Mouse (Mus musculus): Measurements from ENCODE around the gene Mtmr12. TPM values are rescaled to one million over a fixed set of nuclear protein-coding genes. Genes with fewer than 3 reads are reported as not detected.

The Mtmr12 gene
- polyA plus RNA-seq, 1 experiment from 2014 or later: 20.7 TPM

DNA sequence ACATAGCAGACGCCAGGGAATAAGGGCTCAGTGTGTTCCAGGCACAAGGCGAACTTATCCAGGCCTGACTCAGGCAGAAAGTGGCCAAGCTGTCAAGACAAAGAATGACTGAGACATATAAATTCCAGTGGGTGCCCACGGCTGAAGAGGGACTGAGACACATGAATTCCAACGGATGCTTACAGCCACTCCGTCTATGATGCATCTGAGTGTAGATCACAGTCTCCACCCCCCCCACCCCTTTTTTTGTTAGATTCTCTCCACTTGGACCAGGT lies 80.6 kb downstream of the Mtmr12 start:
- H3K9ac ChIP-seq (replicated peaks): no peak overlapping the region
- no peaks in the 10 kb centered on the region for H3K9me3 ChIP-seq
- 76% methylated on average over 5 of the region's 5 CpGs for WGBS
- 0 out of 2 replicates have a peak overlapping the region, but pooled peaks have one; percentile 50 for H3K27ac ChIP-seq
- no peak overlapping the region for H3K4me3 ChIP-seq (replicated peaks)
- no peaks in the 10 kb centered on the region for H3K36me3 ChIP-seq
- no peak overlapping the region for H3K4me2 ChIP-seq
- no peaks in the 10 kb centered on the region for H3K4me1 ChIP-seq (replicated peaks)
- no peak for ATAC-seq (ENCODE audit: insufficient number of reproducible peaks, insufficient read depth, low FRiP score, low TSS enrichment, low read depth)
- no peaks in the 10 kb centered on the region for H3K27me3 ChIP-seq

DNA sequence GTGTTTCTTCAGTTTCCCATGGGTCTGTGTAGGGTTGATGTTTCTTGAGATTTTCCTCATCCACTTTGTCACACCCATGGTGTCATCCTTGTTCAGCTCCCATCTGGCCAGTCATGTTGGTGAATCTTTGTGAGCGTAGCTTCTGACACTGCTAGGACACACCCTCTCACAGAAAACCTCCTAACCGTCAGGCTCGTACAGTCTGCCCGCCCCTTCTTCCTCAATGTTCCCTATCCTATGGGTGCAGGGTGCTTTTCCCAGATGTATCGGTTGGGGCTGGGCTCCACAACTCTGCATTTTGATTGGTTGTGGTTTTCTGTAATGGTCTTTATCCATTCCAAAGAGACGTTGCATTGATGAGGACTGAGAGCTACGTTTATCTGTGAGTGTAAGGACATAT lies 85.5 kb downstream of the Mtmr12 start:
- Histone ChIP-seq H3K4me2 (no peak overlapping the region), H3K4me3 (replicated peaks) (no peak overlapping the region), H3K4me1 (replicated peaks) (no peaks in the 10 kb centered on the region), H3K36me3 (no peaks in the 10 kb centered on the region), H3K27ac (no peak overlapping the region), H3K27me3 (no peaks in the 10 kb centered on the region), H3K9me3 (no peaks in the 10 kb centered on the region), H3K9ac (replicated peaks) (no peak overlapping the region)
- no peak for ATAC-seq (ENCODE audit: insufficient number of reproducible peaks, insufficient read depth, low FRiP score, low TSS enrichment, low read depth)
- WGBS: 86% methylated on average over 7 of the region's 7 CpGs

DNA sequence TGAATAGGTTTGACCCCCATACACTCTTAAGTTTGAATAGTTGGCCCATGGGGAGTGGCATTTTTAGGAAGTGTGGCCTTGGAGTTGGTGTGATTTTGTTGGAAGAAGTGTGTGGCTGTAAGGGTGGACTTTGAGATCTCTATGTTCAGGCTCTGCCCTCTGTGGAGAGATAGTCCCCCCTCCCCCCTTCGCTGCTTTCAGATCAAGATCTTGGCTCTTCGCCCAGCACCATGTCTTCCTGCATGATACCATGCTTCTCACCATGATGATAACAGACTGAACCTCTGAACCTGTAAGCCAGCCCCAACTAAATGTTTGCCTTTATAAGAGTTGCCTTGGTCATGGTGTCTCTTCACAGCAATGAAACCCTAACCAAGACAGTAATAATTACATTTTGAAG lies 86.9 kb downstream of the Mtmr12 start:
- H3K9me3 ChIP-seq: no peaks in the 10 kb centered on the region
- H3K27me3 ChIP-seq: no peaks in the 10 kb centered on the region
- no peak overlapping the region for H3K4me3 ChIP-seq (replicated peaks)
- no peak overlapping the region for H3K9ac ChIP-seq (replicated peaks)
- H3K4me1 ChIP-seq (replicated peaks): no peaks in the 10 kb centered on the region
- no peak overlapping the region for H3K4me2 ChIP-seq
- H3K27ac ChIP-seq: no peak overlapping the region
- no peak for ATAC-seq (ENCODE audit: insufficient number of reproducible peaks, insufficient read depth, low FRiP score, low TSS enrichment, low read depth)
- WGBS: 95% methylated on average over 2 of the region's 2 CpGs
- H3K36me3 ChIP-seq: no peaks in the 10 kb centered on the region

DNA sequence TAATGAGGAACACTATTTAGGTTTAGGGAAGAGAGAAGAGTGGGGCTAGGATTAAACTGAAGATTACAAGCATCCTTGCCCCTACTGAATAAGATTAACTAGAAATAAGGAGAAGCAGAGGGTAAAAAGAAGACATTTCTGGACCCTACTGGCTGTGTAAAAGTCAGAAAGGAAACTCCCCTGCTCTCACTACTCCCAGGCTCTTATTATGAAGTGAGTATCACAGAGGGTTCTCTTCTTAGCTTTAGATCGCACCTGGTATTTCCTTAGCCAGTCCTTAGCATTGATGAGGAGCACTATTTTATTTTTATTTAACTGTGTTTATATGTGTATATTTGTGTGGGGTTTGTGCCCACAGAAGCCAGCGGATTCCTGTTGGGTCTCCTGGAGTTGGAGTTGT lies 91.4 kb downstream of the Mtmr12 start:
- no peak for ATAC-seq (ENCODE audit: insufficient number of reproducible peaks, insufficient read depth, low FRiP score, low TSS enrichment, low read depth)
- Histone ChIP-seq H3K4me2 (no peak overlapping the region), H3K27me3 (no peaks in the 10 kb centered on the region), H3K4me3 (replicated peaks) (no peak overlapping the region), H3K4me1 (replicated peaks) (no peaks in the 10 kb centered on the region), H3K36me3 (no peaks in the 10 kb centered on the region), H3K9ac (replicated peaks) (no peak overlapping the region), H3K9me3 (no peaks in the 10 kb centered on the region), H3K27ac (no peak overlapping the region)
- 55% methylated on average over 2 of the region's 2 CpGs for WGBS

DNA sequence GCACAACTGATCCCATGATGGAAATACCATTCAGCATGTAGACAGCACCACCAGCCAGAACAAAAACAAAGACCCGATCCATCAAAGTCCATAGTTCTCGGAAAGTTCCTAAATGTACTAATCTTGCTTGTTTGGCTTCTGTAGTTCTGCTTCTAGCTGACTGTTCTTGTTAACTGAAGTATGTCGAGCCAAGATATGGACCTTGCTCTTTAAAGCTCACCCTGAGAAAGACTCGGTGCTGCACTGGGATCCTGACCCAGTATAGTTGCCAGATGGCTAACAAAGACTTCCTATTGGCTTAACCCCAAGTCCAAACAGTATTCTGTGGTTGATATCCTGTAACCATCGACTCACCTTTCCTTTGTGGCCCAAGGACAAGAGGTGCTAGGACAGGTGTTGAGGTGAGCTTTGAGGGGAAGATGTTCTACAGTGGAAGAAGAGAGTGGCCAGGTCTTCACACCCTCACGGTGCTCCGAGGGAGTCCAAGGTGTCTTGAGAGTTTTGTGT lies 93.5 kb downstream of the Mtmr12 start:
- Histone ChIP-seq H3K9ac (replicated peaks) (no peak overlapping the region), H3K9me3 (no peaks in the 10 kb centered on the region), H3K4me1 (replicated peaks) (no peaks in the 10 kb centered on the region), H3K36me3 (no peaks in the 10 kb centered on the region), H3K4me2 (no peak overlapping the region), H3K27me3 (no peaks in the 10 kb centered on the region), H3K4me3 (replicated peaks) (no peak overlapping the region), H3K27ac (no peak overlapping the region)
- no peak for ATAC-seq (ENCODE audit: insufficient number of reproducible peaks, insufficient read depth, low FRiP score, low TSS enrichment, low read depth)
- 82% methylated on average over 7 of the region's 7 CpGs for WGBS

DNA sequence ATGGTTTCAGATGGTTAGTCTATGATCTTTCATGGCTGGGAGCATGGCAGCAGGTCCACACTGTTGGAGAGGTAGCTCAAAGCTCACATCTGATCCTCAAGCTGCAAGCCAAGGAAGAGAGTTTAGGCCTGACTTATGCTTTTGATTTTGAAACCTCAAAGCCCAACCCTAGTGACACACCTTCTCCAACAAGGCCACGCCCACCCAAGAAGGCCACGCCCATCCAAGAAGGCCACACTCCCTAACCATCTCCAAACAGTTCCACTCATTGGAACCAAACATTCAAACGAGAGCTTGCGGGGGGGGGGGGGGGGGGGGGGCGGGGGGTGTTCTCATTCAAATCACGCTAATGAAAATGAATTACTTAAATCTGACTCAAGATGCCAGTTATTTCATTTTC lies 96.9 kb downstream of the Mtmr12 start:
- Histone ChIP-seq H3K27ac (no peak overlapping the region), H3K4me2 (no peak overlapping the region), H3K9ac (replicated peaks) (no peak overlapping the region), H3K27me3 (no peaks in the 10 kb centered on the region), H3K9me3 (no peaks in the 10 kb centered on the region), H3K4me1 (replicated peaks) (no peaks in the 10 kb centered on the region), H3K4me3 (replicated peaks) (no peak overlapping the region), H3K36me3 (no peaks in the 10 kb centered on the region)
- no peak for ATAC-seq (ENCODE audit: insufficient number of reproducible peaks, insufficient read depth, low FRiP score, low TSS enrichment, low read depth)
- 83% methylated on average over 3 of the region's 6 CpGs for WGBS

DNA sequence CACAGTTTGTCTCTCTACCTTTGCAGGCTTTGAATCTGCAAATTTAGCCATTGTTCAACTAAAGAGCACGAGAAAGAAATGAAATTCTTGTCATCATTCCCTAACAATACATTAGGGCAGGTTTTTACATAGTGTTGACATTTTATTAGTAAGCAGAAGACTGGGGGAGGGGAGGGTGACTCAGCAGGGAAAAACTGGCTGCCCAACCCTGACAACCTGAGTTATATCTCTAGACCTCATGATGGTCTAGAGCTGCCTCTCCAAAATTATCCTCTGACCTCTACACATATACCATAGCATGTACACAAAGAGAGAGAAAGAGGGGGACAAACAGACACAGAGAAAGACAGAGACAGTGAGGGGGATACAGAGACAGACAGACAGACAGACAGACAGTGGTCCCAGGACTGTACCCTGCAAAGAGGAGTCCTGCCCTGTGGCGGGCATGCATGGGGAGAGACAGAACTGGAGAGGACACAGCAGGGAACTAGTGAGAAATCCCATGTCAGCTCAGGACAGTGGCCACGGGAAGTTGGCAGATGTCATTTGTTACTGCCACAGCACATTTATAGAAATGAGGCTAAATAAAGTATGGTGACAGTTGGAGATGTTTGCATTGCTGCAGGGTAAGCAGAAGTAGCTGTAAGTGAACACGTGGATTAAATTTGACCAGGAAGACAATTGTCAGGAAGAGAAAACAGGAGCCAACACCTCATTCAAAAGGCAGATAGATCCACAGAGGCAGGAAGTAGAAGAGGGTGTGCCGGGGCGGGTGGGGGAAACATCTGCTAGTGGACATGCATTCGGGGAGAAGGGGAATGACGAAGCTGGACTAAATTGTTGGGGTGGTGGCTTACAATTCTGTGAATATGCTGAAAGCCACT lies 101.6 kb downstream of the Mtmr12 start:
- H3K27ac ChIP-seq: no peak overlapping the region
- H3K4me1 ChIP-seq (replicated peaks): no peaks in the 10 kb centered on the region
- no peak for ATAC-seq (ENCODE audit: insufficient number of reproducible peaks, insufficient read depth, low FRiP score, low TSS enrichment, low read depth)
- 57% methylated on average over 8 of the region's 8 CpGs for WGBS
- no peak overlapping the region for H3K4me2 ChIP-seq
- H3K9ac ChIP-seq (replicated peaks): no peak overlapping the region
- H3K27me3 ChIP-seq: no peaks in the 10 kb centered on the region
- H3K4me3 ChIP-seq (replicated peaks): no peak overlapping the region
- H3K9me3 ChIP-seq: no peaks in the 10 kb centered on the region
- H3K36me3 ChIP-seq: no peaks in the 10 kb centered on the region

DNA sequence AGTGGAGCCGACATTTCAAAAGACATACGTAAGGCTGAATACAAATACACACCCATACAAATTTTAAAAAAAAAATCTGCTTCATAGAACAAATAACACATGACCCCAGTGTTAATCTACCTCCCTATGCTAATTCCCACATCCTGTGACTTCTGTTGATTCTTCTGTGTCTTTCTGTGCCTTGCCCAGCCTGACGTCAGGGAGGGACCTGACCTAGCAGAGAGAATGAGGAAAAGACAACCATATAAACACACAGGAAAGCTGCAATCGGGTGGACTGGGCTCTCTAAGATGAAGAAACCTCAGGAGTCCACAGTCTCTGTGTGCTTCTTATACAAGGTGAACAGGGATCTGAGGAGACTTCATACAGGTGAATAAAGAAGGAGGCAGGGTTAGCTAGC lies 102.3 kb downstream of the Mtmr12 start:
- Histone ChIP-seq H3K36me3 (no peaks in the 10 kb centered on the region), H3K9ac (replicated peaks) (no peak overlapping the region), H3K4me3 (replicated peaks) (no peak overlapping the region), H3K9me3 (no peaks in the 10 kb centered on the region), H3K27me3 (no peaks in the 10 kb centered on the region), H3K4me1 (replicated peaks) (no peaks in the 10 kb centered on the region), H3K27ac (no peak overlapping the region), H3K4me2 (no peak overlapping the region)
- ATAC-seq (ENCODE audit: insufficient number of reproducible peaks, insufficient read depth, low FRiP score, low TSS enrichment, low read depth): no peak
- 82% methylated on average over 4 of the region's 4 CpGs for WGBS

DNA sequence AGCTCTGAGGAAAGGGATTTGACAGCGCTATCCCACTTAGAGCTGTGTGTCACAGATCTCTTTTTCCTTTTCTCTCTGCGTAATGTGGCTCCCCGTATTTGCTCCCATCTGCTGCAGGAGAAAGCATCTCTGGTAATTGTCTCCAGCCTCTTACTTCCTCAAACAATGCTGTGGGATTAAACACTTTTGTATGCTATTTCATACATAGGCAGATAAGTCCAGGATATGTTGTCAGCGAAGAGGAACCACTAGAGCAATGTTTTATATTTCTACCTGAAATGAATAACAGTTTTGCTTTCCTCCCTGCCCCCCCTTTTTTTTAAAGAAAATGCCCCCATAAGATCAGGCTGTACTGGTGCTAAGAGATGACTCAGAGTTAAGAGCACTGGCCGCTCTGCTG lies 103.7 kb downstream of the Mtmr12 start:
- Histone ChIP-seq H3K36me3 (no peaks in the 10 kb centered on the region), H3K4me1 (replicated peaks) (no peaks in the 10 kb centered on the region), H3K4me3 (replicated peaks) (no peak overlapping the region), H3K27ac (no peak overlapping the region), H3K9me3 (no peaks in the 10 kb centered on the region), H3K9ac (replicated peaks) (no peak overlapping the region), H3K4me2 (no peak overlapping the region), H3K27me3 (no peaks in the 10 kb centered on the region)
- 83% methylated on average over 5 of the region's 5 CpGs for WGBS
- ATAC-seq (ENCODE audit: insufficient number of reproducible peaks, insufficient read depth, low FRiP score, low TSS enrichment, low read depth): no peak

DNA sequence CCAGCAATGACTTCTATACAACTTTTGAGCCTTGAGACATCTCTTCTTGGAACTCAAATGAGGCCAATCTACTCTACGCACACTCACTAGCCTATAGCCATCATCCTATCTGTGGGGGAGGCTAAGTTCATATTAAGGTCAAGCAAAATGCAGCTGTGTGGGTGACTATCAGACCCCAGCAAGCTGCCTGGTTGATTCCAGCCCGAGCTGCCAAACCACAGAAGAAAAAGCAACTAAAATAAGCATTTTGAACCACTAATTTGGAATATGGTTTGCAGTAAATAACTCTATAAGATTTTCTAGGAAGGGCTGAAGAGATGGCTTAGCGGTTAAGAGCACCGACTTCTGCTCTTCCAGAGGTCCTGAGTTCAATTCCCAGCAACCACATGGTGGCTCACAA lies 105.8 kb downstream of the Mtmr12 start:
- H3K9me3 ChIP-seq: no peaks in the 10 kb centered on the region
- no peaks in the 10 kb centered on the region for H3K36me3 ChIP-seq
- no peak for ATAC-seq (ENCODE audit: insufficient number of reproducible peaks, insufficient read depth, low FRiP score, low TSS enrichment, low read depth)
- no peak overlapping the region for H3K9ac ChIP-seq (replicated peaks)
- 84% methylated on average over 4 of the region's 4 CpGs for WGBS
- H3K27ac ChIP-seq: no peak overlapping the region
- no peak overlapping the region for H3K4me3 ChIP-seq (replicated peaks)
- H3K27me3 ChIP-seq: no peaks in the 10 kb centered on the region
- H3K4me1 ChIP-seq (replicated peaks): no peaks in the 10 kb centered on the region
- no peak overlapping the region for H3K4me2 ChIP-seq

DNA sequence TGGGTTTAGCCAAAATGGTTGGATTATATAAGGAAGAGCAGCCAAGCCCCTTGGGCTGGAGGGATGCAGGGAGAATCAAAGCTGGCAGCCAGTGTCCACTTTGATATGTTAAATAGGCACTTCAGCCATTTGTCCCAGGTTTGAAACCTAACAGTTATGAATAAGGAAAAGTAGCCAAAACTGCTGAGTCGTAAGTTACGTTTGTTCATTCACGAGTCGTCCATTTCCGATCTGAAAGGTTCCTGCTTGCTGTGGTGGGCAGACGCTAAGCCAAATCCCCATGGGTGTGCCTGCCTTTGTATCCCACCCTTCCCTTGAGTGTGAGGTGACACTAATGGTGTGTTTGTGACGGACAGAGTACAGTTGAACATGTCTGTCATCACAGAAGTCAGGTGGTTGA lies 106.6 kb downstream of the Mtmr12 start:
- ATAC-seq (ENCODE audit: insufficient number of reproducible peaks, insufficient read depth, low FRiP score, low TSS enrichment, low read depth): no peak
- Histone ChIP-seq H3K27me3 (no peaks in the 10 kb centered on the region), H3K4me3 (replicated peaks) (no peak overlapping the region), H3K4me1 (replicated peaks) (no peaks in the 10 kb centered on the region), H3K27ac (no peak overlapping the region), H3K9ac (replicated peaks) (no peak overlapping the region), H3K4me2 (no peak overlapping the region), H3K36me3 (no peaks in the 10 kb centered on the region), H3K9me3 (no peaks in the 10 kb centered on the region)
- WGBS: 89% methylated on average over 7 of the region's 7 CpGs

DNA sequence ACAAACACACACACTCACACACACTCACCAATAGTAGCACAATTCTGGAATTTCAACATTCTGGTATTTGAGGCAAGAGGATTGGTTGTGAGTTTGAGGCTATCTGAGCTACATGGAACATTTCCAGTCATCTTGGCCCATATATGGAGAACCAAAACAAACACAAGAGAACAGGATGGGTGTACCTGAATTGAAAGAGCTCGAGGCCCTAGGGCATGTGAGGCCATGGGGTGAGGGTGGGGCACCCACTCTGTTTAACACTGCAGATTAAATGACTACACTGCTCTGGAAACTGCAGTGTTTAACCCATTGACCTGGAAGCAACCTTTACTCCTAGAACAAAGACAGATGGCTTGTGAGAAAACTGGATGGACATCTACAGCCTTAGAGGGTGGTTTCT lies 108.4 kb downstream of the Mtmr12 start:
- Histone ChIP-seq H3K36me3 (no peaks in the 10 kb centered on the region), H3K27ac (no peak overlapping the region), H3K4me2 (no peak overlapping the region), H3K4me3 (replicated peaks) (no peak overlapping the region), H3K27me3 (no peaks in the 10 kb centered on the region), H3K9me3 (no peaks in the 10 kb centered on the region), H3K4me1 (replicated peaks) (no peaks in the 10 kb centered on the region), H3K9ac (replicated peaks) (no peak overlapping the region)
- no peak for ATAC-seq (ENCODE audit: insufficient number of reproducible peaks, insufficient read depth, low FRiP score, low TSS enrichment, low read depth)
- WGBS: 9% methylated on average over 1 of the region's 1 CpGs

Measured in limb, embryonic 12.5 days (tissue).